Mouse (Mus musculus): ENCODE results near the gene Mindy2. TPM values are rescaled to one million over a fixed set of nuclear protein-coding genes. Genes with fewer than 3 reads are reported as not detected.

Gene Mindy2
- total and polyA plus RNA-seq, 3 experiments = 6.3 to 6.8 TPM; not detected in 1

DNA sequence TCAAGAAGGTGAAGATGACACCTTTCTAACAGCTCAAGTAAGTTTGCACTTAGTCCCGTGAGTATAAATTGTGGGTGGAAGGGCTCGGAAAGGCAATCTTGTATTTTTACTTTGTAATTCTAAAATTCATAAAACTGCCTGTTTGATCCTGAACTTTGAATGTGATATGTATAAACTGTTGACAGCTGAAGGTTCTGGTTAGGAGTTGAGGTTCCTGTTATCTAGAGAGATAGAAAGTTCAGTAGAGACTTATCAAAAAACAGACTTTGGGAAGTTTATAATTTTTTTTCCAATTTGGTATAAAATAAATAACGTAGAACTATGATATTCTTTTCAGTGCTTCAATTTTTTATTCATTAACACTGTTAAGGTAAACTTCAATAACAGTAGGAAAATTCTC, 94.1 kb downstream of the Mindy2 start:
- Histone ChIP-seq H3K9me3 (replicated peaks; ENCODE audit: insufficient read depth, low read length) (no peaks in the 10 kb centered on the region), H3K9ac (ENCODE audit: control insufficient read depth, low read depth, low read length, poor library complexity, severe bottlenecking) (no peak overlapping the region), H3K4me3 (ENCODE audit: control insufficient read depth in 1 of 2, insufficient read depth in 1 of 2, low read depth in 2 of 2, low read length in 2 of 2) (no peak overlapping the region), H3K79me2 (ENCODE audit: control insufficient read depth, insufficient read depth, low read length, poor library complexity) (peaks cover 15% of the 10 kb centered on the region), H3K27me3 (ENCODE audit: control insufficient read depth in 1 of 2, insufficient read depth in 2 of 2, low read length in 2 of 2) (no peaks in the 10 kb centered on the region), H3K4me1 (ENCODE audit: control insufficient read depth in 1 of 2, insufficient read depth in 2 of 2, low read length in 2 of 2) (peaks cover 0 to 22% of the 10 kb centered on the region in 2 experiments; a peak in 2 of 4 replicates), H3K36me3 (ENCODE audit: control insufficient read depth in 1 of 2, insufficient read depth in 2 of 2, low read length in 2 of 2) (peaks cover 30 to 49% of the 10 kb centered on the region in 2 experiments), H3K27ac (ENCODE audit: control insufficient read depth, low read depth, low read length) (no peak overlapping the region)
- no peak for TF ChIP-seq ZKSCAN1 (IDR thresholded peaks at IDR 0.05; ENCODE audit: low read depth, low read length)
- 0 out of 2 replicates have a peak, but pooled peaks have one; percentile 36 for TF ChIP-seq MYB (IDR thresholded peaks at IDR 0.05; ENCODE audit: low read depth, low read length)
- peak; percentile 34; the same call in 1 of the 2 replicates for TF ChIP-seq ETS1 (IDR thresholded peaks at IDR 0.05; ENCODE audit: low read depth, low read length)
- no peak for TF ChIP-seq E2F4 (IDR thresholded peaks at IDR 0.05; ENCODE audit: borderline replicate concordance, low read depth, low read length)
- TF ChIP-seq BHLHE40 (IDR thresholded peaks at IDR 0.05; ENCODE audit: borderline replicate concordance, low read depth, low read length) = no peak
- TF ChIP-seq ZNF384 (IDR thresholded peaks at IDR 0.05; ENCODE audit: low read depth, low read length) = peak; percentile 65
- TF ChIP-seq EP300 (IDR thresholded peaks at IDR 0.05; ENCODE audit: low read depth in 1 of 2, low read length in 2 of 2) = peak; percentile 70 to 71; a peak in 3 of 4 replicates
- peak; percentile 61 for TF ChIP-seq GATA1 (IDR thresholded peaks at IDR 0.05; ENCODE audit: low read depth, low read length)
- TF ChIP-seq SIN3A (IDR thresholded peaks at IDR 0.05; ENCODE audit: low read length) = peak; percentile 30; the same call in 1 of the 2 replicates
- TF ChIP-seq RCOR1 (IDR thresholded peaks at IDR 0.05; ENCODE audit: low read depth, low read length) = peak; percentile 26; the same call in 1 of the 2 replicates
- no peak for TF ChIP-seq MEF2A (IDR thresholded peaks at IDR 0.05; ENCODE audit: extremely low read depth, insufficient replicate concordance, low read depth, low read length, poor library complexity, severe bottlenecking)
- peak; percentile 64; the same call in 1 of the 2 replicates for TF ChIP-seq TCF12 (IDR thresholded peaks at IDR 0.05; ENCODE audit: low read depth, low read length)
- DNase-seq (ENCODE audit: low read depth, low spot score) = no peak

DNA sequence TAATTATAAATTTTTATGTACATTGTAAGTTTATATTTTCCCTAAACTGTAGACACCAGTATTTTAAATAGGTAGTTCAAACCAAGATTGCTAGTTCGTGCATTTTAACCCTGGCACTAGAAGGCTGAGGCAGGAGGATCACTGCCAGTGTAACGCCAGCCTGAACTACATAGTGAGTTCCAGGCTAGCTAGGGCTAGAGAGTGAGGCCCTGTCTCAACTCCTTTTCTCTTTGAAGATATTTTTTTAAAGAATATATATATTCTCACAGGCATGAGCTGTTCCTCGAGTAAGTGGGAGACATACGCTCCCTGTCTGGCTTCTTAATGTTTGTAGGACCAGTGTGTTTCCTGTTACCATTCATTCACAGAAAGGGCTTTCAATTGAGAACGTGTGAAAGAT, 100.2 kb downstream of the Mindy2 start:
- H3K4me1 ChIP-seq (ENCODE audit: control insufficient read depth in 1 of 2, insufficient read depth in 2 of 2, low read length in 2 of 2) = peaks cover 0 to 4% of the 10 kb centered on the region in 2 experiments; a peak in 2 of 4 replicates
- no peak for TF ChIP-seq TCF12 (IDR thresholded peaks at IDR 0.05; ENCODE audit: low read depth, low read length)
- no peak for TF ChIP-seq CHD2 (IDR thresholded peaks at IDR 0.05; ENCODE audit: low read length)
- TF ChIP-seq MYB (IDR thresholded peaks at IDR 0.05; ENCODE audit: low read depth, low read length) = no peak
- TF ChIP-seq ZMIZ1 (IDR thresholded peaks at IDR 0.05; ENCODE audit: low read depth, low read length) = no peak
- TF ChIP-seq SIN3A (IDR thresholded peaks at IDR 0.05; ENCODE audit: low read length) = no peak
- TF ChIP-seq RAD21 (IDR thresholded peaks at IDR 0.05; ENCODE audit: low read depth, low read length) = no peak
- no peak for TF ChIP-seq RCOR1 (IDR thresholded peaks at IDR 0.05; ENCODE audit: low read depth, low read length)
- DNase-seq (ENCODE audit: low read depth, low spot score) = no peak
- no peaks in the 10 kb centered on the region for H3K27me3 ChIP-seq (ENCODE audit: control insufficient read depth in 1 of 2, insufficient read depth in 2 of 2, low read length in 2 of 2)
- H3K27ac ChIP-seq (ENCODE audit: control insufficient read depth, low read depth, low read length) = no peak overlapping the region
- no peak overlapping the region for H3K9ac ChIP-seq (ENCODE audit: control insufficient read depth, low read depth, low read length, poor library complexity, severe bottlenecking)
- H3K9me3 ChIP-seq (replicated peaks; ENCODE audit: insufficient read depth, low read length) = no peaks in the 10 kb centered on the region
- peaks cover 42% of the 10 kb centered on the region for H3K79me2 ChIP-seq (ENCODE audit: control insufficient read depth, insufficient read depth, low read length, poor library complexity)
- H3K36me3 ChIP-seq (ENCODE audit: control insufficient read depth in 1 of 2, insufficient read depth in 2 of 2, low read length in 2 of 2) = peaks cover 11 to 35% of the 10 kb centered on the region in 2 experiments
- no peak overlapping the region for H3K4me3 ChIP-seq (ENCODE audit: control insufficient read depth in 1 of 2, insufficient read depth in 1 of 2, low read depth in 2 of 2, low read length in 2 of 2)

Data from MEL (cell line).